Mouse (Mus musculus) liver, embryonic 11.5 days (tissue): Measurements from ENCODE around the gene Grm3. TPM values are rescaled to one million over a fixed set of nuclear protein-coding genes. Genes with fewer than 3 reads are reported as not detected.

Experiments used
- ATAC-seq: fragments of 200-750 bp; cut with Nextera tagmentation; replicated peaks from 2 replicates; pipeline ENCODE4 v1.8.0; 2017; ENCODE audit warnings: moderate number of reproducible peaks, mild to moderate bottlenecking, moderate TSS enrichment, moderate library complexity; ENCODE audit not compliant: low FRiP score
- DNase-seq: peaks from one replicate; pipeline ENCODE4 v3.0.0-alpha.2; 2017; ENCODE audit warnings: low spot score
- H3K27ac ChIP-seq: fragments of 300-500 bp; sonication (generic); 2 replicates; pipeline ENCODE4 v1.5.1; 2014; ENCODE audit warnings: mild to moderate bottlenecking, low read depth, low read length, control low read depth
- H3K27me3 ChIP-seq: fragments of 300-500 bp; sonication (generic); replicated peaks from 2 replicates; pipeline ENCODE4 v1.6.1; 2014; ENCODE audit warnings: low read length, mixed read lengths; ENCODE audit not compliant: control insufficient read depth, insufficient read depth
- H3K36me3 ChIP-seq: fragments of 300-500 bp; sonication (generic); 2 replicates; pipeline ENCODE4 v1.6.1; 2014; ENCODE audit warnings: mild to moderate bottlenecking, low read length, moderate library complexity, mixed read lengths; ENCODE audit not compliant: control insufficient read depth, insufficient read depth
- H3K4me1 ChIP-seq: fragments of 300-500 bp; sonication (generic); replicated peaks from 2 replicates; pipeline ENCODE4 v1.6.1; 2014; ENCODE audit warnings: low read length, mixed read lengths; ENCODE audit not compliant: control insufficient read depth, insufficient read depth
- H3K4me2 ChIP-seq: fragments of 300-500 bp; sonication (generic); 2 replicates; pipeline ENCODE4 v1.6.1; 2014; ENCODE audit warnings: mild to moderate bottlenecking, control low read depth, moderate library complexity
- H3K4me3 ChIP-seq: fragments of 300-500 bp; sonication (generic); 2 replicates; pipeline ENCODE4 v1.5.1; 2014; ENCODE audit warnings: low read depth, low read length, control low read depth
- H3K9ac ChIP-seq: fragments of 300-500 bp; sonication (generic); 2 replicates; pipeline ENCODE4 v1.6.1; 2014; ENCODE audit warnings: low read depth, low read length, control low read depth
- H3K9me3 ChIP-seq: fragments of 300-500 bp; sonication (generic); 2 replicates; pipeline ENCODE4 v1.6.1; 2016; ENCODE audit warnings: low read length, inconsistent platforms, mixed read lengths; ENCODE audit not compliant: control insufficient read depth
- WGBS: fragments of 180-500 bp; shearing (Covaris S2); extraction: QIAGEN DNeasy Blood & Tissue Kit; methylation state at CpG from one replicate; pipeline ENCODE4 v1.1.7; 2014; 5-methylcytosine and 5-hydroxymethylcytosine counted together
- polyA plus RNA-seq: library from polyadenylated mRNA; unstranded; fragments of >200 nt; fragmentation: Nextera tagmentation; extraction: Ambion mirVana; gene quantifications from 2 replicates; pipeline ENCODE4 v1.2.1, GENCODE M21; 2014

Grm3 gene
- polyA plus RNA-seq, 1 experiment from 2014 or later = 0.11 TPM

GRCm38 (mm10) chr5:9579021-9579420, 145.9 kb downstream of the Grm3 start:
- Histone ChIP-seq H3K36me3 (no peaks in the 10 kb centered on the region), H3K27ac (no peak overlapping the region), H3K4me2 (no peak overlapping the region), H3K9ac (no peak overlapping the region), H3K27me3 (no peaks in the 10 kb centered on the region), H3K4me1 (no peaks in the 10 kb centered on the region), H3K4me3 (no peak overlapping the region), H3K9me3 (no peaks in the 10 kb centered on the region)
- no peak for ATAC-seq
- WGBS = 73% methylated on average over 2 of the region's 2 CpGs
- no peak for DNase-seq

GRCm38 (mm10) chr5:9578571-9578970, 146.4 kb downstream of the Grm3 start:
- Histone ChIP-seq H3K4me1 (no peaks in the 10 kb centered on the region), H3K4me3 (no peak overlapping the region), H3K36me3 (no peaks in the 10 kb centered on the region), H3K27ac (no peak overlapping the region), H3K9ac (no peak overlapping the region), H3K27me3 (no peaks in the 10 kb centered on the region), H3K9me3 (no peaks in the 10 kb centered on the region), H3K4me2 (no peak overlapping the region)
- DNase-seq = no peak
- WGBS = 85% methylated on average over 2 of the region's 2 CpGs
- ATAC-seq = no peak

- H3K9ac ChIP-seq = no peak overlapping the region
- H3K9me3 ChIP-seq = no peaks in the 10 kb centered on the region
- 81% methylated on average over 6 of the region's 6 CpGs for WGBS
- ATAC-seq = no peak
- H3K4me1 ChIP-seq = no peaks in the 10 kb centered on the region
- no peak overlapping the region for H3K27ac ChIP-seq
- H3K27me3 ChIP-seq = no peaks in the 10 kb centered on the region
- no peaks in the 10 kb centered on the region for H3K36me3 ChIP-seq
- no peak overlapping the region for H3K4me3 ChIP-seq
- no peak for DNase-seq
- H3K4me2 ChIP-seq = no peak overlapping the region
Observed at GRCm38 (mm10) chr5:9570946-9571345, 154.0 kb downstream of the Grm3 start.

GRCm38 (mm10) chr5:9557706-9558105, 167.3 kb downstream of the Grm3 start:
- no peak for ATAC-seq
- Histone ChIP-seq H3K27me3 (no peaks in the 10 kb centered on the region), H3K9me3 (no peaks in the 10 kb centered on the region), H3K4me2 (no peak overlapping the region), H3K4me1 (no peaks in the 10 kb centered on the region), H3K36me3 (no peaks in the 10 kb centered on the region), H3K27ac (no peak overlapping the region), H3K9ac (no peak overlapping the region), H3K4me3 (no peak overlapping the region)
- WGBS = 46% methylated on average over 3 of the region's 3 CpGs
- DNase-seq = no peak

- Histone ChIP-seq H3K4me3 (no peak overlapping the region), H3K27ac (no peak overlapping the region), H3K4me2 (no peak overlapping the region), H3K9ac (no peak overlapping the region), H3K27me3 (no peaks in the 10 kb centered on the region), H3K36me3 (no peaks in the 10 kb centered on the region), H3K9me3 (no peaks in the 10 kb centered on the region), H3K4me1 (no peaks in the 10 kb centered on the region)
- 42% methylated on average over 8 of the region's 8 CpGs for WGBS
- DNase-seq (no peak), ATAC-seq (no peak)
Observed at GRCm38 (mm10) chr5:9540822-9541557, 184.0 kb downstream of the Grm3 start.

GRCm38 (mm10) chr5:9525507-9525906, 199.5 kb downstream of the Grm3 start:
- Histone ChIP-seq H3K36me3 (no peaks in the 10 kb centered on the region), H3K9ac (no peak overlapping the region), H3K9me3 (no peaks in the 10 kb centered on the region), H3K4me1 (no peaks in the 10 kb centered on the region), H3K27me3 (no peaks in the 10 kb centered on the region), H3K4me3 (no peak overlapping the region), H3K4me2 (no peak overlapping the region), H3K27ac (no peak overlapping the region)
- 72% methylated on average over 4 of the region's 4 CpGs for WGBS
- no peak for ATAC-seq
- DNase-seq = no peak

GRCm38 (mm10) chr5:9511027-9511426, 213.9 kb downstream of the Grm3 start:
- H3K4me3 ChIP-seq = no peak overlapping the region
- WGBS = 81% methylated on average over 1 of the region's 1 CpGs
- no peak overlapping the region for H3K27ac ChIP-seq
- H3K9me3 ChIP-seq = no peaks in the 10 kb centered on the region
- ATAC-seq (no peak), DNase-seq (no peak)
- no peaks in the 10 kb centered on the region for H3K27me3 ChIP-seq
- no peak overlapping the region for H3K4me2 ChIP-seq
- H3K9ac ChIP-seq = no peak overlapping the region
- H3K4me1 ChIP-seq = no peaks in the 10 kb centered on the region
- H3K36me3 ChIP-seq = no peaks in the 10 kb centered on the region

GRCm38 (mm10) chr5:9497235-9497634, 227.7 kb downstream of the Grm3 start:
- H3K9me3 ChIP-seq = no peaks in the 10 kb centered on the region
- H3K27ac ChIP-seq = no peak overlapping the region
- DNase-seq (no peak), ATAC-seq (no peak)
- no peaks in the 10 kb centered on the region for H3K36me3 ChIP-seq
- H3K27me3 ChIP-seq = no peaks in the 10 kb centered on the region
- no peaks in the 10 kb centered on the region for H3K4me1 ChIP-seq
- no peak overlapping the region for H3K4me3 ChIP-seq
- no peak overlapping the region for H3K9ac ChIP-seq
- WGBS = 72% methylated on average over 4 of the region's 4 CpGs
- no peak overlapping the region for H3K4me2 ChIP-seq

- Histone ChIP-seq H3K27me3 (no peaks in the 10 kb centered on the region), H3K9me3 (no peaks in the 10 kb centered on the region), H3K4me1 (no peaks in the 10 kb centered on the region), H3K4me3 (no peak overlapping the region), H3K9ac (no peak overlapping the region), H3K4me2 (no peak overlapping the region), H3K27ac (no peak overlapping the region), H3K36me3 (no peaks in the 10 kb centered on the region)
- ATAC-seq (no peak), DNase-seq (no peak)
- 11% methylated on average over 5 of the region's 5 CpGs for WGBS
Observed at GRCm38 (mm10) chr5:9495456-9495855, 229.5 kb downstream of the Grm3 start.
